Mouse (Mus musculus): ENCODE results near the gene Prr5. TPM values are rescaled to one million over a fixed set of nuclear protein-coding genes. Genes with fewer than 3 reads are reported as not detected.

The Prr5 gene
- polyA plus RNA-seq, 1 experiment from 2014 or later, result 27.8 TPM

GRCm38 (mm10) chr15:84736346-84736993 is 67.0 kb downstream of the Prr5 start:
- no peak for DNase-seq
- no peak overlapping the region for H3K4me3 ChIP-seq (ENCODE audit: low read depth, low read length)
- TF ChIP-seq CTCF (IDR thresholded peaks at IDR 0.05; ENCODE audit: low read depth), result no peak
- H3K27ac ChIP-seq (ENCODE audit: low read depth), result no peak overlapping the region
- no peaks in the 10 kb centered on the region for H3K4me1 ChIP-seq (ENCODE audit: insufficient read depth)
- H3K27me3 ChIP-seq (ENCODE audit: insufficient read depth, low read length), result no peaks in the 10 kb centered on the region
- 65% methylated on average over 11 of the region's 11 CpGs for WGBS
- 0 out of 2 replicates have a peak, but pooled peaks cover 3% of the 10 kb centered on the region for H3K36me3 ChIP-seq (ENCODE audit: insufficient read depth)
- ATAC-seq (ENCODE audit: insufficient read depth), result no peak
- no peak overlapping the region for H3K4me2 ChIP-seq
- H3K9ac ChIP-seq, result no peak overlapping the region
- H3K9me3 ChIP-seq (ENCODE audit: low read depth, low read length), result no peaks in the 10 kb centered on the region

- Histone ChIP-seq H3K27me3 (ENCODE audit: insufficient read depth, low read length) (no peaks in the 10 kb centered on the region), H3K27ac (ENCODE audit: low read depth) (no peak overlapping the region), H3K4me1 (ENCODE audit: insufficient read depth) (no peaks in the 10 kb centered on the region), H3K36me3 (ENCODE audit: insufficient read depth) (0 out of 2 replicates have a peak, but pooled peaks cover 3% of the 10 kb centered on the region), H3K9me3 (ENCODE audit: low read depth, low read length) (no peaks in the 10 kb centered on the region), H3K9ac (no peak overlapping the region), H3K4me3 (ENCODE audit: low read depth, low read length) (no peak overlapping the region), H3K4me2 (no peak overlapping the region)
- DNase-seq (no peak), ATAC-seq (ENCODE audit: insufficient read depth) (no peak)
- WGBS, result 50% methylated on average over 2 of the region's 4 CpGs
- TF ChIP-seq CTCF (IDR thresholded peaks at IDR 0.05; ENCODE audit: low read depth), result no peak
These were observed 67.5 kb downstream of the Prr5 start for GRCm38 (mm10) chr15:84736994-84737346.

- Histone ChIP-seq H3K4me1 (ENCODE audit: insufficient read depth) (no peaks in the 10 kb centered on the region), H3K27ac (ENCODE audit: low read depth) (no peak overlapping the region), H3K36me3 (ENCODE audit: insufficient read depth) (0 out of 2 replicates have a peak, but pooled peaks cover 3% of the 10 kb centered on the region), H3K4me3 (ENCODE audit: low read depth, low read length) (no peak overlapping the region), H3K9me3 (ENCODE audit: low read depth, low read length) (no peaks in the 10 kb centered on the region), H3K4me2 (no peak overlapping the region), H3K27me3 (ENCODE audit: insufficient read depth, low read length) (no peaks in the 10 kb centered on the region), H3K9ac (no peak overlapping the region)
- WGBS, result 89% methylated on average over 7 of the region's 7 CpGs
- no peak for DNase-seq
- TF ChIP-seq CTCF (IDR thresholded peaks at IDR 0.05; ENCODE audit: low read depth), result no peak
- ATAC-seq (ENCODE audit: insufficient read depth), result no peak
These were observed 68.8 kb downstream of the Prr5 start for GRCm38 (mm10) chr15:84738246-84738645.

- Histone ChIP-seq H3K4me3 (ENCODE audit: low read depth, low read length) (no peak overlapping the region), H3K27me3 (ENCODE audit: insufficient read depth, low read length) (no peaks in the 10 kb centered on the region), H3K27ac (ENCODE audit: low read depth) (no peak overlapping the region), H3K9ac (no peak overlapping the region), H3K9me3 (ENCODE audit: low read depth, low read length) (no peaks in the 10 kb centered on the region), H3K36me3 (ENCODE audit: insufficient read depth) (no peaks in the 10 kb centered on the region), H3K4me1 (ENCODE audit: insufficient read depth) (no peaks in the 10 kb centered on the region), H3K4me2 (no peak overlapping the region)
- no peak for ATAC-seq (ENCODE audit: insufficient read depth)
- WGBS, result 57% methylated on average over 3 of the region's 3 CpGs
- peak; percentile 39; the same call in 1 of the 2 replicates for TF ChIP-seq CTCF (IDR thresholded peaks at IDR 0.05; ENCODE audit: low read depth)
- DNase-seq, result no peak
These were observed 72.2 kb downstream of the Prr5 start for GRCm38 (mm10) chr15:84741573-84741972.

GRCm38 (mm10) chr15:84743347-84743746 is 73.9 kb downstream of the Prr5 start:
- Histone ChIP-seq H3K9me3 (ENCODE audit: low read depth, low read length) (no peaks in the 10 kb centered on the region), H3K4me1 (ENCODE audit: insufficient read depth) (no peaks in the 10 kb centered on the region), H3K9ac (no peak overlapping the region), H3K27ac (ENCODE audit: low read depth) (no peak overlapping the region), H3K4me2 (no peak overlapping the region), H3K4me3 (ENCODE audit: low read depth, low read length) (no peak overlapping the region), H3K36me3 (ENCODE audit: insufficient read depth) (no peaks in the 10 kb centered on the region), H3K27me3 (ENCODE audit: insufficient read depth, low read length) (no peaks in the 10 kb centered on the region)
- 4% methylated on average over 3 of the region's 3 CpGs for WGBS
- no peak for DNase-seq
- no peak for ATAC-seq (ENCODE audit: insufficient read depth)
- TF ChIP-seq CTCF (IDR thresholded peaks at IDR 0.05; ENCODE audit: low read depth), result no peak

- Histone ChIP-seq H3K4me3 (ENCODE audit: low read depth, low read length) (no peak overlapping the region), H3K9me3 (ENCODE audit: low read depth, low read length) (no peaks in the 10 kb centered on the region), H3K4me2 (no peak overlapping the region), H3K4me1 (ENCODE audit: insufficient read depth) (no peaks in the 10 kb centered on the region), H3K27me3 (ENCODE audit: insufficient read depth, low read length) (no peaks in the 10 kb centered on the region), H3K9ac (no peak overlapping the region), H3K27ac (ENCODE audit: low read depth) (no peak overlapping the region), H3K36me3 (ENCODE audit: insufficient read depth) (no peaks in the 10 kb centered on the region)
- no peak for TF ChIP-seq CTCF (IDR thresholded peaks at IDR 0.05; ENCODE audit: low read depth)
- 14% methylated on average over 2 of the region's 2 CpGs for WGBS
- ATAC-seq (ENCODE audit: insufficient read depth) (no peak), DNase-seq (no peak)
These were observed 74.9 kb downstream of the Prr5 start for GRCm38 (mm10) chr15:84744308-84744707.

- TF ChIP-seq CTCF (IDR thresholded peaks at IDR 0.05; ENCODE audit: low read depth), result no peak
- no peak overlapping the region for H3K27ac ChIP-seq (ENCODE audit: low read depth)
These were observed 76.4 kb downstream of the Prr5 start for GRCm38 (mm10) chr15:84745831-84746230.

More at GRCm38 (mm10) chr15:84745831-84746230, 76.4 kb downstream of the Prr5 start:
- no peaks in the 10 kb centered on the region for H3K36me3 ChIP-seq (ENCODE audit: insufficient read depth)
- DNase-seq (no peak), ATAC-seq (ENCODE audit: insufficient read depth) (no peak)
- no peak overlapping the region for H3K4me2 ChIP-seq
- 85% methylated on average over 4 of the region's 4 CpGs for WGBS
- H3K27me3 ChIP-seq (ENCODE audit: insufficient read depth, low read length), result no peaks in the 10 kb centered on the region
- no peaks in the 10 kb centered on the region for H3K9me3 ChIP-seq (ENCODE audit: low read depth, low read length)
- no peak overlapping the region for H3K9ac ChIP-seq
- H3K4me1 ChIP-seq (ENCODE audit: insufficient read depth), result no peaks in the 10 kb centered on the region
- H3K4me3 ChIP-seq (ENCODE audit: low read depth, low read length), result no peak overlapping the region

Other genes with a start within 250 kb of the Prr5 start
- 1.1 and 1.9 TPM in 2 replicates for gene Shisal1, start 222.5 kb upstream of the Prr5 start, polyA plus RNA-seq (2014; fragmentation: Nextera tagmentation; extraction: Ambion mirVana)
- gene Rtl6, start 111.8 kb upstream of the Prr5 start, polyA plus RNA-seq (2014; fragmentation: Nextera tagmentation; extraction: Ambion mirVana), result 8.6 and 8.7 TPM in 2 replicates
- 17.4 and 18.1 TPM in 2 replicates for gene Arhgap8, start 50.4 kb downstream of the Prr5 start, polyA plus RNA-seq (2014; fragmentation: Nextera tagmentation; extraction: Ambion mirVana)
- gene Phf21b, start 186.4 kb downstream of the Prr5 start, polyA plus RNA-seq (2014; fragmentation: Nextera tagmentation; extraction: Ambion mirVana), result 0.88 and 1.8 TPM in 2 replicates